Mouse (Mus musculus) adipocyte (in vitro differentiated cells): ENCODE data around the gene Lce1f.
"Not testable (repeated sequence)": the region's sequence is repeated elsewhere in the genome, so short reads cannot be mapped to it uniquely, and the experiment has no call there.

ENCODE experiments used
- DNase-seq: peaks from one replicate; pipeline ENCODE4 v3.0.0-alpha.2; 2016; ENCODE audit warnings: low spot score

Gene Lce1f

GRCm38 (mm10) chr3:92720250-92720649 lies at the start of gene Lce1f:
Gene Lce1f (minus strand): TSS chr3:92720350.
- no peak for DNase-seq

GRCm38 (mm10) chr3:92764965-92765364 lies 44.8 kb upstream of the Lce1f start, which contains the start of gene Lce1h:
Gene Lce1h (minus strand): TSS chr3:92765065.
- no peak for DNase-seq

GRCm38 (mm10) chr3:92753197-92753596 lies 33.0 kb upstream of the Lce1f start:
- DNase-seq, result no peak

GRCm38 (mm10) chr3:92752238-92752637 lies 32.1 kb upstream of the Lce1f start, which contains the start of gene Lce1g:
Gene Lce1g (minus strand): TSS chr3:92752338.
- DNase-seq, result no peak

GRCm38 (mm10) chr3:92738996-92739395 lies 18.8 kb upstream of the Lce1f start, which contains the start of gene Gm38119:
Gene Gm38119 (minus strand): TSS chr3:92739096.
- no peak for DNase-seq

- DNase-seq, result no peak
Observed at GRCm38 (mm10) chr3:92722631-92723030, 2.5 kb upstream of the Lce1f start.

- no peak for DNase-seq
Observed at GRCm38 (mm10) chr3:92715122-92715521, 5.0 kb downstream of the Lce1f start.

- no peak for DNase-seq
Observed at GRCm38 (mm10) chr3:92708974-92709373, 11.2 kb downstream of the Lce1f start, which contains the start of gene Lce1e. Gene Lce1e (minus strand): TSS chr3:92709074.

- DNase-seq, result no peak
Observed at GRCm38 (mm10) chr3:92694613-92695012, 25.5 kb downstream of the Lce1f start.

GRCm38 (mm10) chr3:92691688-92692087 lies 28.5 kb downstream of the Lce1f start:
- no peak for DNase-seq

- not testable (repeated sequence) for DNase-seq
Observed at GRCm38 (mm10) chr3:92689154-92689553, 31.0 kb downstream of the Lce1f start.

GRCm38 (mm10) chr3:92687110-92687509 lies 33.0 kb downstream of the Lce1f start, which contains the start of gene Lce1d:
Gene Lce1d (minus strand): TSS chr3:92687210.
- no peak for DNase-seq

- DNase-seq, result no peak
Observed at GRCm38 (mm10) chr3:92678947-92679346, 41.2 kb downstream of the Lce1f start, which contains the start of gene Lce1c. Gene Lce1c (plus strand): TSS chr3:92679247.

- no peak for DNase-seq
Observed at GRCm38 (mm10) chr3:92670215-92670614, 49.9 kb downstream of the Lce1f start, which contains the start of gene Lce1a2. Gene Lce1a2 (minus strand): TSS chr3:92670315.
